Mouse (Mus musculus) neural tube, embryonic 15.5 days (tissue): ENCODE data around the gene Pear1. TPM values are rescaled to one million over a fixed set of nuclear protein-coding genes. Genes with fewer than 3 reads are reported as not detected.

Experiments
- ATAC-seq: fragments of 200-750 bp; cut with Nextera tagmentation; 2 replicates; pipeline ENCODE4 v1.8.0; 2017; ENCODE audit warnings: mild to moderate bottlenecking, moderate TSS enrichment, moderate library complexity; ENCODE audit not compliant: low FRiP score
- H3K27ac ChIP-seq: fragments of 300-500 bp; sonication (generic); replicated peaks from 2 replicates; pipeline ENCODE4 v1.5.1; 2015; ENCODE audit warnings: mild to moderate bottlenecking, inconsistent platforms
- H3K27me3 ChIP-seq: fragments of 300-500 bp; sonication (generic); replicated peaks from 2 replicates; pipeline ENCODE4 v1.6.1; 2015; ENCODE audit warnings: inconsistent platforms
- H3K36me3 ChIP-seq: fragments of 300-500 bp; sonication (generic); 2 replicates; pipeline ENCODE4 v1.6.1; 2015; ENCODE audit warnings: inconsistent platforms
- H3K4me1 ChIP-seq: fragments of 300-500 bp; sonication (generic); 2 replicates; pipeline ENCODE4 v1.6.1; 2015; ENCODE audit warnings: inconsistent platforms
- H3K4me2 ChIP-seq: fragments of 300-500 bp; sonication (generic); 2 replicates; pipeline ENCODE4 v1.6.1; 2015; ENCODE audit warnings: inconsistent platforms, mild to moderate bottlenecking, moderate library complexity
- H3K4me3 ChIP-seq: fragments of 300-500 bp; sonication (generic); replicated peaks from 2 replicates; pipeline ENCODE4 v1.5.1; 2015; ENCODE audit warnings: mild to moderate bottlenecking, inconsistent platforms
- H3K9ac ChIP-seq: fragments of 300-500 bp; sonication (generic); replicated peaks from 2 replicates; pipeline ENCODE4 v1.6.1; 2015; ENCODE audit warnings: mild to moderate bottlenecking, inconsistent platforms
- H3K9me3 ChIP-seq: fragments of 300-500 bp; sonication (generic); replicated peaks from 2 replicates; pipeline ENCODE4 v1.6.1; 2016; ENCODE audit warnings: inconsistent platforms
- WGBS: fragments of 180-500 bp; shearing (Covaris S2); methylation state at CpG from one replicate; pipeline ENCODE4 v1.1.7; 2015; ENCODE audit warnings: mixed read lengths; 5-methylcytosine and 5-hydroxymethylcytosine counted together
- polyA plus RNA-seq: library from polyadenylated mRNA; unstranded; fragments of >200 nt; fragmentation: Nextera tagmentation; extraction: Ambion mirVana; gene quantifications from 2 replicates; pipeline ENCODE4 v1.2.1, GENCODE M21; 2015

Pear1 gene
- polyA plus RNA-seq, 1 experiment from 2014 or later = 9.1 TPM

DNA sequence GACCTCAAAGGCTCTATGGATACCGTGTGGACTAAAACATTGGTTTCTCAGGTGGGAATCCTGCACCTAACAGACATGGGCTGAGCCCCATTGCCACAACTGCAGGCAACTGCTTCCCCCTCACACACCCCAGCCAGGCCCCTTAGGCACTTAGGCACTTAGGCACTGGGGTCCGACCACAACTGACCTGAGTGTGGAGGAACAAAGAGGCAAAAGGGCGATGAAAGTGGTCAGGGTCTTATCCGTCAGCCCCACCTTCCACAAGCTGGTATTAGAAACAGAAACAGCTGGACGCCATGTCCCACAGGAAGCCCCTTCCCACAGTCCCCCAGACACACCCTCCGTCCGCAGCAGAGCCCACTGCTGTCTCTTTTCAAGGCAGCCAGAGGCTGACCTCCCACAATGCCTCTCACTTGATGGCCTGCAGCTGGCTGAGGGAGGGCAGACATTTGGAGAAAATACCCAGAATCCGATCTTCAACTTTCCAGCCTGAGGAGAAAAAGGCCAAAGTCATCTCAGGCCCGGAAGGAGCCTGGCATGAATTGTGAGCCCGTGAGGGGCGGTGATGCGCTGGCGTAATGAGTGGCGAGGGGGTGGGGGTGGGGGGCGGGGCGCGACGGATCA is 79.0 kb downstream of the Pear1 start:
- peak overlapping the region; percentile 10; the same call in 1 of the 2 replicates for H3K9ac ChIP-seq
- H3K27ac ChIP-seq = peak overlapping the region; percentile 51
- H3K4me3 ChIP-seq = no peak overlapping the region; the same call in 1 of the 2 replicates
- 21% methylated on average over 18 of the region's 18 CpGs for WGBS
- H3K4me1 ChIP-seq = peaks cover 16% of the 10 kb centered on the region
- H3K27me3 ChIP-seq = no peaks in the 10 kb centered on the region
- no peaks in the 10 kb centered on the region for H3K9me3 ChIP-seq
- H3K36me3 ChIP-seq = 0 out of 2 replicates have a peak, but pooled peaks cover 2% of the 10 kb centered on the region
- H3K4me2 ChIP-seq = peak overlapping the region; percentile 44
- no peak for ATAC-seq

DNA sequence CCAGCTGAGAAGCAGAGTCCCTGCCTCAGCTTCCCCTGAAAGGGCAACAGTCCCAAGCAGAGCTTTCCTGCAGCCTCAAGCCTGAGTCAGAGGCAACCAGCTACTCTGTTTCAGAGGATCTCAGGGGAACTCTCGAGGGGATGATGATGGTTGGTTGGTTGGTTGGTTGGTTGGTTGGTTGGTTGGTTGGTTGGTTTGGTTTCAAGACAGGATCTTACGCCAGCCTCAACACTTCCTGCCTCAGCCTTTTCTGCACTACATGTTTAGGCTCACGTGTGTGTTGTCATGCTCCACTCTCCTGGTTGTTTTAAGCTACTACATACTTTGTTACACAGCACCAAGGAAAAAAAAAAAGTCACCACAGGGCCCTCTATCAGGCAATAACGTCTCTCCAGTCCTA is 80.2 kb downstream of the Pear1 start:
- Histone ChIP-seq H3K36me3 (peaks cover 8% of the 10 kb centered on the region; the same call in 1 of the 2 replicates), H3K4me1 (peaks cover 16% of the 10 kb centered on the region), H3K9ac (no peak overlapping the region), H3K27me3 (no peaks in the 10 kb centered on the region), H3K9me3 (no peaks in the 10 kb centered on the region), H3K4me2 (no peak overlapping the region), H3K4me3 (no peak overlapping the region), H3K27ac (no peak overlapping the region)
- ATAC-seq = no peak
- 81% methylated on average over 4 of the region's 4 CpGs for WGBS

DNA sequence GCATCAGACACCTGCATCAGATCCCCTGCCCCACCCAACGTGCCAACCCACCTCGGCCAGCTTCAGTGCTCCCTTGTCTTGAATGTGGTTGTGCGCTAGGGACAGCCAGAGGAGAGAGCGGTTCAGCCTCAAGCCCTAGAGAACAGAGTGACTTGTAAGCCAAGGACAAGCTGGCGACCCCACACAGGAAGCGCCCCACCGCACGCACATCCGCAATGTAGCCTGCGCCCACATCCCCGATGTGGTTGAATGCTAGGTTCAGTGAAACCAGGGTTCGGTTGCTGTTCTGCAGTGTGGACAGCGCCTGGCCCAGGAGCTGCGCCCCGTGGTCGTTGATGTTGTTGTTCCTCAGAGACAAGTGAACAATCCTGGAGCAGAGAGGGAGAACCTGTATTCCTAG is 81.4 kb downstream of the Pear1 start:
- Histone ChIP-seq H3K27me3 (no peaks in the 10 kb centered on the region), H3K4me3 (no peak overlapping the region), H3K27ac (no peak overlapping the region), H3K36me3 (peaks cover 18% of the 10 kb centered on the region), H3K4me1 (peaks cover 13% of the 10 kb centered on the region), H3K9me3 (no peaks in the 10 kb centered on the region), H3K4me2 (no peak overlapping the region), H3K9ac (no peak overlapping the region)
- 89% methylated on average over 16 of the region's 16 CpGs for WGBS
- no peak for ATAC-seq

- 87% methylated on average over 3 of the region's 3 CpGs for WGBS
- H3K27me3 ChIP-seq = no peaks in the 10 kb centered on the region
- H3K36me3 ChIP-seq = peaks cover 22% of the 10 kb centered on the region
- no peak overlapping the region for H3K4me3 ChIP-seq
- H3K9me3 ChIP-seq = no peaks in the 10 kb centered on the region
- H3K27ac ChIP-seq = no peak overlapping the region
- H3K4me2 ChIP-seq = no peak overlapping the region
- H3K4me1 ChIP-seq = peaks cover 13% of the 10 kb centered on the region
- ATAC-seq = no peak
- H3K9ac ChIP-seq = no peak overlapping the region
Measured at GRCm38 (mm10) chr3:87742013-87742412, 82.1 kb downstream of the Pear1 start.

DNA sequence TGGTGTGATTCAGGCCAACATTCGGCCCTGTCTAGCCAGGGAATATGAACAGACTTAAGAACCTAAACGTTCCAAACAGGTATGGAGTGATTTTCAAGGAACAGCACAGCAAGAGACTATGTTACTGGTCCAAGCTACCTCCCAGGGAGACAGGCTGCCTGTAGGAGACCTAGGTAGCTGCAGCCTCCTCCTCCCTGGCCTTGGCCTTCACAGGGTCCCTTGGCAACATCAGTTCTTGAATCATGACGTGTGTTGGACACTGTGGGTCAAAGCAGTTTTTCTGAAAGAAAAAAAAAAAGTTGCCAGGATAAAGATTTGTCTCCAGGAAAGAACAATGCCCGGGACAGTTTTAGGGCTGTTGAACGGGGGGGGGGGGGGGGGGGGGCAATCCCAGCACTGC is 85.2 kb downstream of the Pear1 start:
- Histone ChIP-seq H3K4me1 (no peaks in the 10 kb centered on the region), H3K27me3 (no peaks in the 10 kb centered on the region), H3K4me3 (no peak overlapping the region), H3K36me3 (peaks cover 53% of the 10 kb centered on the region), H3K27ac (no peak overlapping the region), H3K4me2 (no peak overlapping the region), H3K9ac (no peak overlapping the region), H3K9me3 (no peaks in the 10 kb centered on the region)
- no peak for ATAC-seq
- 48% methylated on average over 5 of the region's 5 CpGs for WGBS

- ATAC-seq = no peak
- H3K9me3 ChIP-seq = no peaks in the 10 kb centered on the region
- H3K9ac ChIP-seq = no peak overlapping the region
- 90% methylated on average over 9 of the region's 9 CpGs for WGBS
- no peak overlapping the region for H3K27ac ChIP-seq
- no peaks in the 10 kb centered on the region for H3K27me3 ChIP-seq
- no peaks in the 10 kb centered on the region for H3K4me1 ChIP-seq
- H3K4me2 ChIP-seq = no peak overlapping the region
- H3K36me3 ChIP-seq = peaks cover 86% of the 10 kb centered on the region
- no peak overlapping the region for H3K4me3 ChIP-seq
Measured at GRCm38 (mm10) chr3:87735335-87735734, 88.8 kb downstream of the Pear1 start.

GRCm38 (mm10) chr3:87733984-87734761 is 89.9 kb downstream of the Pear1 start:
- ATAC-seq = no peak
- 87% methylated on average over 11 of the region's 11 CpGs for WGBS
- Histone ChIP-seq H3K4me2 (no peak overlapping the region), H3K4me1 (no peaks in the 10 kb centered on the region), H3K36me3 (peaks cover 90% of the 10 kb centered on the region), H3K27me3 (no peaks in the 10 kb centered on the region), H3K4me3 (no peak overlapping the region), H3K27ac (no peak overlapping the region), H3K9me3 (no peaks in the 10 kb centered on the region), H3K9ac (no peak overlapping the region)

GRCm38 (mm10) chr3:87733098-87733497 is 91.0 kb downstream of the Pear1 start:
- 88% methylated on average over 4 of the region's 4 CpGs for WGBS

DNA sequence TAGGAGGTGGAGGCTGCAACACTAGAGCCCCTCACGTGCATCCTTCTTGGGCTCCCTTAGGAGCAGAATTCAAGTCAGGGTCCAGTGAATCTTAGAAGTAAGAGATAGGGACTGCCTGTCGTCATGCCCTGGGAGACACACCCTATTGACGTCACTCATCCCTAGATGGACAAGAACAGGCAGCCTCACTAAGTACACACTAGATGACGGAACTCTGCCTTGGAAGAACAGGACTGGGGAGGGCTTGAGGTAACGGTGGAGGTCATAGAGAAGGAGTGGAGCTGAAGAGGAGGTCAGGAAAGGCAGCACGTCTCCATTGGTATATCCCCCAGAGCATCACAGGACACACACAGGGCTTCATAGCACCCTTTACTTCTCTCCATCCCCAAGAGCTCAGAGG is 95.4 kb downstream of the Pear1 start:
- no peak for ATAC-seq
- no peak overlapping the region for H3K4me2 ChIP-seq
- peaks cover 95% of the 10 kb centered on the region for H3K36me3 ChIP-seq
- WGBS = 90% methylated on average over 6 of the region's 6 CpGs
- no peaks in the 10 kb centered on the region for H3K27me3 ChIP-seq
- H3K9ac ChIP-seq = no peak overlapping the region
- no peak overlapping the region for H3K27ac ChIP-seq
- H3K4me3 ChIP-seq = no peak overlapping the region
- no peaks in the 10 kb centered on the region for H3K4me1 ChIP-seq
- no peaks in the 10 kb centered on the region for H3K9me3 ChIP-seq

More at GRCm38 (mm10) chr3:87733098-87733497, 91.0 kb downstream of the Pear1 start:
- no peaks in the 10 kb centered on the region for H3K27me3 ChIP-seq
- H3K9me3 ChIP-seq = no peaks in the 10 kb centered on the region
- no peak overlapping the region for H3K9ac ChIP-seq
- peaks cover 93% of the 10 kb centered on the region for H3K36me3 ChIP-seq
- no peaks in the 10 kb centered on the region for H3K4me1 ChIP-seq
- no peak overlapping the region for H3K27ac ChIP-seq
- no peak overlapping the region for H3K4me3 ChIP-seq
- no peak overlapping the region for H3K4me2 ChIP-seq
- no peak for ATAC-seq

DNA sequence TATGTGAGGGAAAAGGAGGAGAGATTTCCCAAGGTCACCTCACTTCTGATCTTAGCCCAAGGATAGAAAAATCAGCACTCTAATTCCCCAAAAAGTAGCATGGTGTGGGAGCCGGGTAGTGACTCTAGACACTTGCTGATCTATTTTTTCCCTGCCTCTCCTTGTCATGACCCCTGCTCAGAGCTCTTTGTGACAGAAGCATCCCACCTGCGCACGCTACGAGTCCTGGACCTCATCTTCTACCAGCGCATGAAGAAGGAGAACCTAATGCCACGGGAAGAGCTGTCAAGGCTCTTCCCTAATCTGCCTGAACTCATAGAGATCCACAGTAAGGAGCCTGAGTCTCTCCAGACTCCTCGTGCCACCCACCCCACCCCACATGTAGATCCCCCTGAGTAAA is 97.9 kb downstream of the Pear1 start:
- Histone ChIP-seq H3K36me3 (peaks cover 94% of the 10 kb centered on the region), H3K27me3 (no peaks in the 10 kb centered on the region), H3K27ac (no peak overlapping the region), H3K9ac (no peak overlapping the region), H3K4me1 (no peaks in the 10 kb centered on the region), H3K4me2 (no peak overlapping the region), H3K9me3 (no peaks in the 10 kb centered on the region), H3K4me3 (no peak overlapping the region)
- ATAC-seq = no peak
- WGBS = 94% methylated on average over 7 of the region's 7 CpGs

DNA sequence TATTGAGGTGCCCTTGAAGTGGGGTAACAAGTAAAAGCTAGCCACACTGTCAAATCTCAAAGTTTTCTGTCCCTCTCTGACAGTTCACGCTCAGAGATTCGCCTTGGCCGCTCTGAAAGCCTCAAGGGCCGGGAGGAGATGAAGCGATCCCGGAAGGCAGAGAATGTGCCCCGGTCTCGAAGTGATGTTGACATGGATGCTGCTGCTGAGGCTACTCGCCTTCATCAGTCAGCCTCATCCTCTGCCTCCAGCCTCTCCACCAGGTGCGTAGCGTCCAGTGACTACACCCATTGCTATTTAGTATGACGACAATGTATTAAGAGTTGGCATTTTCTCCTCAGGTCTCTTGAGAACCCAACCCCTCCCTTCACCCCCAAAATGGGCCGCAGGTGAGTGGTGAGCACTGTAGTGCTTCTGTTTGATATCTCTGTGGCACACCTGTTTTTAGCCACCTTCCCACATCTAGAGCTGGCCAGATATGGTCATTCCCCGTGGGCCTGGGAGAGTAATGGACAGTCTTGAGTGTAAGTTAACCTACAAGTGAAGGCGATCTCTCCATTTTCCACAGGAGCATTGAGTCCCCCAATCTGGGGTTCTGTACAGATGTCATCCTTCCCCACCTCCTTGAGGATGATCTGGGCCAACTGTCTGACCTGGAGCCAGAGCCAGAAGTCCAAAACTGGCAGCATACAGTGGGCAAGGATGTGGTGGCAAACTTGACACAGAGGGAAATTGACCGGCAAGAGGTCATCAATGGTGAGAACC is 98.5 kb downstream of the Pear1 start:
- H3K4me2 ChIP-seq = no peak overlapping the region
- no peak overlapping the region for H3K9ac ChIP-seq
- H3K4me3 ChIP-seq = no peak overlapping the region
- H3K27me3 ChIP-seq = no peaks in the 10 kb centered on the region
- peaks cover 94% of the 10 kb centered on the region for H3K36me3 ChIP-seq
- no peaks in the 10 kb centered on the region for H3K9me3 ChIP-seq
- H3K27ac ChIP-seq = no peak overlapping the region
- H3K4me1 ChIP-seq = no peaks in the 10 kb centered on the region
- WGBS = 98% methylated on average over 16 of the region's 16 CpGs
- no peak for ATAC-seq
